Mouse (Mus musculus): Measurements from ENCODE around the gene Rps6kb2. TPM values are rescaled to one million over a fixed set of nuclear protein-coding genes. Genes with fewer than 3 reads are reported as not detected.
"Not testable (repeated sequence)": the region's sequence is repeated elsewhere in the genome, so short reads cannot be mapped to it uniquely, and the experiment has no call there.

Rps6kb2 gene
- polyA plus RNA-seq, 1 experiment, result 42.5 TPM

DNA sequence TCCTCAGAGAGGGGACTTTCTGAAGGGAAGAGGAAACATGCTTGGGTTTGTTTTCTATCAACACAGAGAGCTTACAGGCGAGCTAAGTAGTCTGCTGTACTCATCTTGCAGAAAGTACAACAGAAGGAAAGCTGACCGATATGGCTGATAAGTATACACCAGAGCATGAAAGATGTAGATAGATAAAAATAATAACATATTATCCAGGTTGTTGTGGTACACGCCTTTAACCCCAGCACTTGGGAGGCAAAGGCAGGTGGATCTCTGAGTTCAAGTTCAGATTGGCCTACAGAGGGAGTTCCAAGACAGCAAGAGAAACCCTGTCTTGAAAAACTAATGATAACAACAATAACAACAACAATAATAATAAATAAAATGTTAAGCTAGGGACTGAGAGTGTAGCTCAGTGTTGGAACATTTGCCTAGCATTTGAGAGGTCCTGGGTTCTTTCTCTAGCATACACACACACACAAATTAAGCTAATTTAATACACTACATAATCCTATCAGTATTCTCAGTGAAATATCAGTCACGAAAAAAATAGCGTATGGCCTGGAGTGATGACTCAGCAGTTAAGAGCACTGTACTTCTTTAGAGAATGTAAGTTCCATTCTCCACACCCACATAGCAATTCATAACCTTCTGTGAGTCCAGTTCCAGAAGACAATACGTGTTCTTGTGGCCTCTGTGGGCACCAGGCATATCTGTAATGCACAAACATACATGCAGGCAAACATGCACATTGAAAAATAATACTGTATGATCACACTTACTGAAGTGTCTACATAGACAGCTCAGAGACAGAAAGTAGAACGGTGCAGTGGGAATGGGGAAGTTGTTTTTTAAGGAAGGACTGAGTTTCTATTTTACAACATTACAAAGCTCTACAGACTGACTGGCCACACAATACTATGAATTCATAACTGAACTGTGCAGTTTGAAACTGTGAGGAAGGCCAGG, 40.5 kb downstream of the Rps6kb2 start:
- peaks cover 5% of the 10 kb centered on the region; the same call in 1 of the 2 replicates for H3K36me3 ChIP-seq (ENCODE audit: control insufficient read depth, insufficient read depth, low read length)

DNA sequence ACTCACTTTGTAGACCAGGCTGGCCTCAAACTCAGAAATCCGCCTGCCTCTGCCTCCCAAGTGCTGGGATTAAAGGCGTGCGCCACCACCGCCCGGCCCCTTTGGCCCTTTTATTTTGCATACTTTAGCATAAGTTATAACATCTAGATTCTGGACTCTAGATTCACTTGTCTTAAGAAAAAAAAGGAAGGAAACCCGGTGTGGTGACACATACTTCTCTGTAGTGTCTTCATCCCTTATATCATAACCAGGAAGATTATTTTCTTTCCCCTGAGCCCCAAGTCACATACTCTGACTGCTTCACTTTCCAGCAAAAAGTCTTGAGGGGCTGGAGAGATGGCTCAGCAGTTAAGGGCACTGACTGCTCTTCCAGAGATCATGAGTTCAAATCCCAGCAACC, 41.3 kb downstream of the Rps6kb2 start:
- not testable (repeated sequence) for H3K36me3 ChIP-seq (ENCODE audit: control insufficient read depth, insufficient read depth, low read length); H3K27me3 ChIP-seq (ENCODE audit: control insufficient read depth, insufficient read depth, low read length); H3K4me3 ChIP-seq (ENCODE audit: low read depth, low read length)
- WGBS, result 50% methylated on average over 6 of the region's 6 CpGs
- peaks cover 17% of the 10 kb centered on the region for H3K4me1 ChIP-seq (ENCODE audit: control insufficient read depth, insufficient read depth, insufficient read length, low read length)
- peak overlapping the region; percentile 11; the same call in 1 of the 2 replicates for H3K27ac ChIP-seq (ENCODE audit: insufficient read depth, low read depth, low read length)

More for the DNA sequence above, 40.5 kb downstream of the Rps6kb2 start:
- Histone ChIP-seq H3K27me3 (ENCODE audit: control insufficient read depth, insufficient read depth, low read length) (no peaks in the 10 kb centered on the region), H3K4me3 (ENCODE audit: low read depth, low read length) (no peak overlapping the region), H3K27ac (ENCODE audit: insufficient read depth, low read depth, low read length) (no peak overlapping the region), H3K4me1 (ENCODE audit: control insufficient read depth, insufficient read depth, insufficient read length, low read length) (peaks cover 24% of the 10 kb centered on the region)
- TF ChIP-seq POLR2A (IDR thresholded peaks at IDR 0.05; ENCODE audit: low read depth, low read length) (no peak), CTCF (IDR thresholded peaks at IDR 0.05; ENCODE audit: extremely low read depth, insufficient read length, insufficient replicate concordance, low read depth, low read length) (no peak)
- WGBS, result 75% methylated on average over 7 of the region's 7 CpGs

DNA sequence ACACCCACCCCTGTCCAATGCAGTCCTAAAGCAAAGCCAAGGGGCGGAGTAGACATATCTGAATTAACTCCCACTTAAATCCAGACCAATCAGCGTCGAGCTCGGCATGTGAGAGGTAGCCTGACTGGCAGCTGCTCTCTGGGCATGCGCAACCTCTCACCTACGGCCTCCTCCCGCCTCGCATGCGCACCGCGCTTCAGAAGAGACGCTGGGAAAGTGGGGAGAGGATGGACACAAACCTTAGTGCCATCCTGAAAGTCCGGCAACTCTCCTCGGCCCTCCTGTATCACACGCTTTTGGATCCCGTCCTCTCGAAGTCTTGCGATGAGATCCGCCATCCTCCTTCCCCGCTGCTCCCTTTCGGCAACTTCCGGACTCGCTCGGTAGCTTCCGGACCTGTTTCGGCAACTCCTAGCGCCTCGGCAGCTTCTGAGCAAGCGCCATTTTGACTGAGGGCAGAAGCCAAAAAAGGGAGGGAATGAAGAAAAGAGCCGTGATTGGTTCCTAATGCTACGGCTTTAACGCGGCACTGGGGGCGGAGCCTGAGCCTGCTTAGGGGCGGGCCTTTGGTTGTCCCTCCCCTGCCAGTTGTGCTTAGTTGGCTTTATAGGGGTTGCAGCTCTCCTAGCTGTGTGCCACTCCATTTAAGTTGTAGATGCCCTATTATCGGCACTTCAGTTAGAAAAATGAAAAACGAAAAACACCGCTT, 41.9 kb downstream of the Rps6kb2 start:
- peaks cover 14% of the 10 kb centered on the region; the same call in 1 of the 2 replicates for H3K36me3 ChIP-seq (ENCODE audit: control insufficient read depth, insufficient read depth, low read length)

GRCm38 (mm10) chr19:4120496-4120895, 42.7 kb downstream of the Rps6kb2 start:
- Histone ChIP-seq H3K4me3 (ENCODE audit: low read depth, low read length) (no peak overlapping the region), H3K27ac (ENCODE audit: insufficient read depth, low read depth, low read length) (peak overlapping the region; percentile 46), H3K4me1 (ENCODE audit: control insufficient read depth, insufficient read depth, insufficient read length, low read length) (peaks cover 12% of the 10 kb centered on the region; the same call in 1 of the 2 replicates), H3K27me3 (ENCODE audit: control insufficient read depth, insufficient read depth, low read length) (no peaks in the 10 kb centered on the region), H3K36me3 (ENCODE audit: control insufficient read depth, insufficient read depth, low read length) (peaks cover 18% of the 10 kb centered on the region; the same call in 1 of the 2 replicates)
- no peak for TF ChIP-seq CTCF (IDR thresholded peaks at IDR 0.05; ENCODE audit: extremely low read depth, insufficient read length, insufficient replicate concordance, low read depth, low read length)
- no peak for TF ChIP-seq POLR2A (IDR thresholded peaks at IDR 0.05; ENCODE audit: low read depth, low read length)
- WGBS, result 91% methylated on average over 2 of the region's 2 CpGs

More for the DNA sequence above, 41.9 kb downstream of the Rps6kb2 start:
- Histone ChIP-seq H3K4me3 (ENCODE audit: low read depth, low read length) (peak overlapping the region; percentile 68), H3K27me3 (ENCODE audit: control insufficient read depth, insufficient read depth, low read length) (no peaks in the 10 kb centered on the region), H3K27ac (ENCODE audit: insufficient read depth, low read depth, low read length) (peak overlapping the region; percentile 79), H3K4me1 (ENCODE audit: control insufficient read depth, insufficient read depth, insufficient read length, low read length) (peaks cover 12% of the 10 kb centered on the region; the same call in 1 of the 2 replicates)
- WGBS, result 3% methylated on average over 38 of the region's 38 CpGs
- TF ChIP-seq CTCF (IDR thresholded peaks at IDR 0.05; ENCODE audit: extremely low read depth, insufficient read length, insufficient replicate concordance, low read depth, low read length) (no peak), POLR2A (IDR thresholded peaks at IDR 0.05; ENCODE audit: low read depth, low read length) (peak; percentile 45)

DNA sequence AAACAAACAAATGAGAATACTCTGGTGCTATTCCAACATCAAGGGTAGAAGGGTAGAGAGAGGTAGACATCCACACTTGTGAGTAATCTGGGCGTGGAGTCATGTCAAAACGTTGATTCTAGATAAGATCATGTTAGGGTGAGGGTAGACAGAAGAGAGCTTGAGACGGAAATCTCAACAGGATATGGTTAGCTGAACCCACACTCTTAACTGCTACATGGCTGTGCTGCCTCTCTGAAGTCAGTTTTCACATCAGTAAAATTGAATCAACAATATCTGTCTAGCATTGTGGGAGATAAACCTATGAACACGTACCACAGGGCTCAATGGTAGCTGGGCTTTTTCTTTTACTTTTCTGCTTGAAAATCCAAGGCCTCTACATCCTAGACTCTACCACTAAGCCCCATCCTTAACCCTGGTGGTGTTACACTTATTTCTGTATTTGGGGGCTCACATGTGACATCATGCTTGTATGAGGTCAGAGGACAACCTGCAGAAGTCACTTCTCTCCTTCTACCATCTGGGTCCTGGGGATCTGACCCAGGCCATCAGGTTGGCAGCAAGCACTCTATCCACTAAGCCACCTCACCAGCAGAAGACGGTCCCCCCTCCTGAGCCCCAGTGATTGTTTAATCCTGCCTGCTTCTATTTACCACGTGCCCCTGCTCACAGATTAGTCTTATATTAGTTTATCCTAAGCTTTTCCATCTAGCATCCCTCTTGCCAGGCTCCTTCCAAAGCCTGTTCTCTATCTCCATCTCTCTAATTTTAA, 43.3 kb downstream of the Rps6kb2 start:
- Histone ChIP-seq H3K4me3 (ENCODE audit: low read depth, low read length) (no peak overlapping the region), H3K27ac (ENCODE audit: insufficient read depth, low read depth, low read length) (peak overlapping the region; percentile 46), H3K36me3 (ENCODE audit: control insufficient read depth, insufficient read depth, low read length) (peaks cover 23% of the 10 kb centered on the region), H3K4me1 (ENCODE audit: control insufficient read depth, insufficient read depth, insufficient read length, low read length) (peaks cover 17% of the 10 kb centered on the region; the same call in 1 of the 2 replicates), H3K27me3 (ENCODE audit: control insufficient read depth, insufficient read depth, low read length) (no peaks in the 10 kb centered on the region)
- no peak for TF ChIP-seq CTCF (IDR thresholded peaks at IDR 0.05; ENCODE audit: extremely low read depth, insufficient read length, insufficient replicate concordance, low read depth, low read length)
- TF ChIP-seq POLR2A (IDR thresholded peaks at IDR 0.05; ENCODE audit: low read depth, low read length), result no peak
- WGBS, result 66% methylated on average over 6 of the region's 6 CpGs

DNA sequence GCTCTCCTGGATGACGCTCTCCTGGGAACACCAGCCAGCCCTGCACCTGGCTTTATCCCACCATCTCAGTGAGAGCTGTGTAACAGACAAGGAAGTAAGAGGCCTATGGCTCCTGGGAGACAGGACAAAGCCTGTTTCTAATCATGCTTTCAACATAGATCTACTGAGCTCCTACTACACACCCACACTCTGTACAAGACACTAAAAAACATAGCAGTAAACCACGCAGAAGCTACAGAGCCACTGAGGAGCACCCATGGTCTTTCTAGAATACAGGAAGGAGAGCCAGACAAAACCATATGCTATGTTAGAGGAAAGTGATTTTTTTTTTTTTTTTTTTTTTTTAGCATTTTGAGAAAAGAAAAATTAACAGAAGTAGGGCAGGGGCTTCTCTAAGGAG, 44.8 kb downstream of the Rps6kb2 start:
- H3K4me3 ChIP-seq (ENCODE audit: low read depth, low read length), result no peak overlapping the region
- peaks cover 31% of the 10 kb centered on the region for H3K4me1 ChIP-seq (ENCODE audit: control insufficient read depth, insufficient read depth, insufficient read length, low read length)
- no peak for TF ChIP-seq POLR2A (IDR thresholded peaks at IDR 0.05; ENCODE audit: low read depth, low read length)
- no peak overlapping the region for H3K27ac ChIP-seq (ENCODE audit: insufficient read depth, low read depth, low read length)
- peaks cover 27% of the 10 kb centered on the region for H3K36me3 ChIP-seq (ENCODE audit: control insufficient read depth, insufficient read depth, low read length)
- no peaks in the 10 kb centered on the region for H3K27me3 ChIP-seq (ENCODE audit: control insufficient read depth, insufficient read depth, low read length)
- WGBS, result 94% methylated on average over 2 of the region's 2 CpGs
